Mouse (Mus musculus): ENCODE measurements around the gene Camk1. TPM values are rescaled to one million over a fixed set of nuclear protein-coding genes. Genes with fewer than 3 reads are reported as not detected.

The Camk1 gene
- 10 to 100 TPM; 66.9 to 71.2 TPM for total RNA-seq (2021)
- long read RNA-seq, experiment 1, transcript Camk1-201 (12 exons, 1,496 nt), result major isoform, 169 of 188 reads
- long read RNA-seq, experiment 1, partial matches to known transcripts, result 9 of 188 reads
- long read RNA-seq, experiment 1, other reads (novel, unspliced or antisense), result 8 of 188 reads
- long read RNA-seq, experiment 2, transcript Camk1-201 (12 exons, 1,496 nt), result major isoform, 140 of 156 reads
- long read RNA-seq, experiment 2, partial matches to known transcripts, result 8 of 156 reads
- long read RNA-seq, experiment 2, other reads (novel, unspliced or antisense), result 7 of 156 reads

DNA sequence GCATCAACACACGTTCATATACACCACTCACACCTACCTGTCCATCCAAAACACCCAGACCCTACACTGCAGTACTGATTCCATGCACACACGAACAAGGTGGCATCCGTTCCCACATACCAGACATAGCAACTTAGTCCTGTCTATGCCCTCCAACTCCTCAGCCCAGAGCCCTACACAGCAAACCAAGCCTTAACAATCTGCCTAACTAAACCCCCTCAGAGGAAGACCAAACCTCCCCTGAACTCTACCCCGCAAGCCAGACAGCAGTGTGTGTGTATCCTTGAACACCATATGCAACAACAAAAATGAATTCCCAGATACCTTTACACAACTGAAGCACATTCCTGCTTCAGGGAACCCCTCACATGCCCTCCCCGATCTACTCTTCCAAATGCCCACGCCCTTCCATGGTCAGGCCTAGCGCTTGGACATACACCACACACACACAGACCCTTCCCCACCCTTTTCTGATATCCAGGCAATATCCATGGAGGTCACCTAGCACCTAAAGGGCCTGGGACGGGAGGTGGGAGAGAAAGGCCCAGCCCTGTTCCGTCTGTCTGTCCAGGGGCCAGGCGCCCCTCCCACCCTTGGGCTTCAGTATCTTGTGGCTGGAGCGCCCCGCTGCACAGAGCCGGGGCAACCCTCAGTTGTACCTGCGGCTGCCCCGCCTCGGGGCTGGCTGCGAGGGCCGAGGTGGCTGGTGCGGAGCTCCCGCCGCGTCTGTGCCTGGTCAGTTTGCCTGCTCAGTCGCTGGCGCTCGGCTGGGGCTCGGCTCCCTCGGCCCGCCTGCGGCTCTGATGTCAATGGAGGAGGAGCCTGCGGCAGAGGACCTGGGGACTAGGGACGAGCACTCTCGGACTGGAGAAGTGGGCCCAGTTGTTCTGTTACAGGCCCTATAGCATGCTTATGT, at the start of gene Camk1:
Gene Camk1 (minus strand): TSS at position 808 of the 916 bp plus-strand sequence.
- DNase-seq, result peak; percentile 87 to 88
- intact Hi-C loops (cut with DNase I), result loop anchor here (5.0 kb wide), 1 partner anchor 34 kb away; the partner anchor contains the start of genes Arpc4 and Tada3

GRCm38 (mm10) chr6:113392387-113393071, 48.7 kb upstream of the Camk1 start:
- DNase-seq, result peak; percentile 51 to 58
- intact Hi-C loops (cut with DNase I), result no loop called here

- DNase-seq, result no peak
- intact Hi-C loops (cut with DNase I), result no loop called here
Measured at GRCm38 (mm10) chr6:113392015-113392386, 48.2 kb upstream of the Camk1 start.

GRCm38 (mm10) chr6:113390715-113391114, 46.9 kb upstream of the Camk1 start:
- intact Hi-C loops (cut with DNase I), result no loop called here
- DNase-seq, result no peak

GRCm38 (mm10) chr6:113388960-113389359, 45.2 kb upstream of the Camk1 start, which contains the start of gene Ttll3:
Gene Ttll3, plus strand, starts transcription at chr6:113389260.
- no peak for DNase-seq
- intact Hi-C loops (cut with DNase I), result loop anchor here (5.0 kb wide), 1 partner anchor 78 kb away; no protein-coding TSS in a partner anchor

- intact Hi-C loops (cut with DNase I), result loop anchor here (5.0 kb wide), 1 partner anchor 81 kb away; no protein-coding TSS in a partner anchor
- DNase-seq, result no peak
Measured at GRCm38 (mm10) chr6:113386025-113386424, 42.2 kb upstream of the Camk1 start.

- DNase-seq, result no peak
- intact Hi-C loops (cut with DNase I), result loop anchor here (5.0 kb wide), 1 partner anchor 82 kb away; no protein-coding TSS in a partner anchor
Measured at GRCm38 (mm10) chr6:113385160-113385714, 41.5 kb upstream of the Camk1 start.

- intact Hi-C loops (cut with DNase I), result no loop called here
- no peak for DNase-seq
Measured at GRCm38 (mm10) chr6:113384351-113384927, 40.7 kb upstream of the Camk1 start.

GRCm38 (mm10) chr6:113380480-113380879, 36.7 kb upstream of the Camk1 start:
- DNase-seq, result no peak
- intact Hi-C loops (cut with DNase I), result no loop called here

GRCm38 (mm10) chr6:113379246-113379645, 35.5 kb upstream of the Camk1 start:
- no peak for DNase-seq
- intact Hi-C loops (cut with DNase I), result loop anchor here (5.0 to 10.0 kb wide), 2 partner anchors 37 to 54 kb away; partner anchors contain the start of genes Camk1 and Ogg1

DNA sequence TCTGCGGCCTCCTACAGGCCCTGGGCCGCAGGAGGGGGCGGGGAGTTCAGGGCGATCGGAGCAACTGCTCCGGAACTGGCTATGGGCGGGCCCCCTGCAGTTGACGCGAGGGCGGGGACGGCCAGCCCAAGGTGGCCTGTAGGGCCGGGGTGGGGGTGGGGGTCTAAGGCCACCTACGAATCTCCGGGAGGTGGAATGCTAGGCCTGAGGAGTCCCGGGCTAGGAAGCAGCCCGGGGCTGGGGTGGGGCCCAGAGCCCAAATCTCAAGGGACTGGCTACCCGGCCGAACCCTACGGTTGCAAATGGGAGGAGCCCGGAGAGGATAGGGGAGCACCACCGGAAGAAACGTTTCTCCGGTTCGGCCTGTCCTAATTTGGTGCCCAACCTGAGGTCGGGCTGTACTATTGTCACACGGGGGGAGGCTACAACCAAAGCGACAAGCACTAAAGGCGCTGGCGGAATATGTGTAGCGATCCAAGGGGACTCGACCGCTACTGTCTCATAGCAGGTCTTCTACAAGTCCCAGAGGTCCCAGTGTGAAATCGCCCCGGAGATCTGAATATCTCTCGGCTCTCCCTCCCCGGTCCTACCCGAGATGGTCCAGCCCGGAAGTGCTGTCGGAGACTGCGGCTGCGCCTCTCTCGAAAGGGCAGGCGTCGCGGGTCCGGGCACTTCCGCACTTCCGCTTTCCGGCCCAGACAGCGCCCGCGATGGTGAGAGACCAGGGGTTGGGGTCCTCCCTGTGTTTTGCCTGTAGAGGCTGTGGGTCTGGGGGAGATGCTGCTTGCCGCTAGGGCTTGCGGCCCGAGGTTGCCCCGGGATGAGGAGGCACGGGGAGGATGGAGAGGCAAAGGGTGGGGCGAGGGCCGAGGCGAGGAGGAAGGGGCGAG, 34.0 kb upstream of the Camk1 start, which contains the start of the genes Tada3 and Arpc4:
Gene Tada3 (minus strand): TSS at position 388 of the 890 bp plus-strand sequence.
Gene Arpc4 (plus strand): TSS at position 620 of the 890 bp plus-strand sequence.
- DNase-seq, result peak; percentile 92 to 93
- intact Hi-C loops (cut with DNase I), result loop anchor here (5.0 to 10.0 kb wide), 2 partner anchors 35 to 53 kb away; partner anchors contain the start of genes Camk1 and Ogg1

DNA sequence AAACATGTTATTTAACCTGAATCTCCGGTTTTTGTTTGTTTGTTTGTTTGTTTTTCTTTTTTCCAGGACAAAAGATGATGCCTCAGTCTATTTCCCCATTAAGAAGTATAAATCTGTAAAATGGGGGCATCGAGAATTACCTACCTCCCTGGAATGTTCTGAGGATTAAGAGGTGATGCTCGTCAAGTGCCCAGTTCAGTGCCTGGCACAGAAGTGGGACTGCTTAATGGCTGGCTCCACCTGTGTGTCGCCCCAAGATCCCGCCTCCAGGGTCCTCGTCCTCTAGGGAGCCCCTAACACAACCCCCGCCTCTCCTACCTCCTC, 33.4 kb upstream of the Camk1 start:
- intact Hi-C loops (cut with DNase I), result loop anchor here (5.0 to 10.0 kb wide), 2 partner anchors 35 to 52 kb away; partner anchors contain the start of genes Camk1 and Ogg1
- DNase-seq, result no peak

DNA sequence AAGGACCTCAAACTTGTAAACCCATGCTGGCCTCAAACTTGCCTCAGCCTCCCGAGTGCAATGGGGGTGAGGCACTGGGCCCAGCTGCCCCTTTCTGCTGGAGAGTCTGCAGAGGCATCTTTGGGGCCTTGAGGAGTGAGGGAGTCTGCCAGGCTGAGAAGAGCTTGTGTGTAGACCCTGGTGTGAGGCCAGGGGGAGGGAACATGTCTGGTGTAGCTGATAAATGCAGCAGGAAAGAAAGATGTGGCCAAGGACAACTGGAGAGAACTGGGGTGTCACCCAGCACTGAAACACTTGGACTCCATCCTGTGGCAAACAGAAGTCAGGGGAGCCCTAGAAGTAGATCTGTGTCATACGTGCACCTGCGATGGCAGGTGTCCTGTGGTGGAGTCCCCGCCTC, 29.7 kb upstream of the Camk1 start:
- intact Hi-C loops (cut with DNase I), result loop anchor here (10.0 kb wide), 1 partner anchor 49 kb away; the partner anchor contains the start of gene Ogg1
- no peak for DNase-seq

GRCm38 (mm10) chr6:113370194-113370929, 26.6 kb upstream of the Camk1 start:
- no peak for DNase-seq
- intact Hi-C loops (cut with DNase I), result loop anchor here (10.0 kb wide), 1 partner anchor 46 kb away; the partner anchor contains the start of gene Ogg1

- intact Hi-C loops (cut with DNase I), result no loop called here
- DNase-seq, result no peak
Measured at GRCm38 (mm10) chr6:113368577-113368976, 24.8 kb upstream of the Camk1 start.

- intact Hi-C loops (cut with DNase I), result no loop called here
- no peak for DNase-seq
Measured at GRCm38 (mm10) chr6:113368124-113368523, 24.3 kb upstream of the Camk1 start.

GRCm38 (mm10) chr6:113367574-113367973, 23.8 kb upstream of the Camk1 start:
- intact Hi-C loops (cut with DNase I), result no loop called here
- DNase-seq, result no peak

DNA sequence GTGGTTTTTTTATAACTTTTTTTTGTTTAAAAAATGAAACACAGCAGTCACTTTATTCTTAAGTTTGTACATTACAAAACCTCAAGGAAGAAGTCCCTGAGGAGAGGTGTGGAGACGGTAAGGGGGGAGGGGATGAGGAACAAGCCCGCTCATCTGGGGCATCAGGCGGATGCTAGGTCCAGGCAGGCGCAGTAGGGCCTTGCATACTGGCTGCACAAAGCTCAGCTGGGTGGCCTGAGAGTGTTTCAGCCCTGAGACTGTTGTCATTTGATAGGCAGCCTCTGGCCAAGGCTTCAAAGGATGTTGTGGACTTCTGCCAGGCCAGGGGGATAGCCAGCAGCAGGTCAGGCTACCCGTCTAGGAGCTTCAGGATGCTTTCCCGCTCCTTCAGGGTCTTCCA, 22.9 kb upstream of the Camk1 start:
- no peak for DNase-seq
- intact Hi-C loops (cut with DNase I), result no loop called here
